Mouse (Mus musculus): Measurements from ENCODE around the gene Tmem164.

GRCm38 (mm10) chrX:142869844-142870243 lies 188.6 kb downstream of the Tmem164 start:
- TF ChIP-seq CTCF (IDR thresholded peaks at IDR 0.05; ENCODE audit: control insufficient read depth, insufficient read depth, insufficient read length), result no peak
- TF ChIP-seq MYOD1 (IDR thresholded peaks at IDR 0.05; ENCODE audit: control insufficient read depth, insufficient read length, low read depth), result no peak
- TF ChIP-seq USF1 (IDR thresholded peaks at IDR 0.05; ENCODE audit: low read depth), result no peak
- TF ChIP-seq MAX (IDR thresholded peaks at IDR 0.05), result no peak
